Mouse (Mus musculus) embryonic stem cell, embryonic (primary cell): ENCODE results near the gene Nkx1-1.

ENCODE experiments used
- CTCF ChIA-PET, 4 experiments: fragments of 300-600 bp in 2 of 4; fragments of 350-600 bp in 2 of 4; sonication (Branson Sonifier 250); formaldehyde crosslinking; loops; one replicate each; lab custom pipeline; 2022; ENCODE audit warnings: inconsistent platforms in 2 of 4; lab: Charles Lee
- POLR2A ChIA-PET, 4 experiments: fragments of 300-600 bp in 2 of 4; fragments of 350-600 bp in 2 of 4; sonication (Branson Sonifier 250); formaldehyde crosslinking; loops; one replicate each; lab custom pipeline; 2022; ENCODE audit warnings: antibody characterized with exemption in 4 of 4, inconsistent platforms in 1 of 4; lab: Charles Lee

Gene Nkx1-1

GRCm38 (mm10) chr5:33432057-33432935 is 1.5 kb downstream of the Nkx1-1 start:
- ChIA-PET POLR2A (interaction anchor here (0.5 to 1.7 kb wide), 13 partner anchors 34 to 274 kb away, joined by 3 to 5 read pairs (median 3); partner anchors contain the start of gene Slbp (in 1 of the 4)), CTCF (interaction anchor here in 3 of 4 experiments (1.0 to 1.9 kb wide), 5 partner anchors 10 to 111 kb away, joined by 3 to 6 read pairs (median 3); no protein-coding TSS in a partner anchor)

- ChIA-PET CTCF (interaction anchor here in 2 of 4 experiments (1.0 to 1.9 kb wide), 2 partner anchors 37 to 112 kb away, joined by 3 to 6 read pairs; no protein-coding TSS in a partner anchor), POLR2A (interaction anchor here (0.7 to 1.5 kb wide), 7 partner anchors 33 to 221 kb away, joined by 3 to 4 read pairs (median 3); partner anchors contain the start of gene Slbp (in 1 of the 4))
Observed at GRCm38 (mm10) chr5:33431173-33432005, 2.4 kb downstream of the Nkx1-1 start.

- ChIA-PET POLR2A (no interaction called here), CTCF (interaction anchor here in 2 of 4 experiments (0.6 to 1.6 kb wide), 2 partner anchors 37 to 71 kb away, joined by 4 to 7 read pairs; no protein-coding TSS in a partner anchor)
Observed at GRCm38 (mm10) chr5:33430511-33431172, 3.1 kb downstream of the Nkx1-1 start.

- CTCF ChIA-PET: interaction anchor here in 3 of 4 experiments (0.6 to 1.6 kb wide), 3 partner anchors 36 to 71 kb away, joined by 4 to 7 read pairs (median 4); no protein-coding TSS in a partner anchor
Observed at GRCm38 (mm10) chr5:33430106-33430505, 3.7 kb downstream of the Nkx1-1 start.

GRCm38 (mm10) chr5:33427461-33427860 is 6.3 kb downstream of the Nkx1-1 start:
- CTCF ChIA-PET: interaction anchor here in 1 of 4 experiments (0.8 kb wide), 1 partner anchor 65 kb away, joined by 5 read pairs; no protein-coding TSS in a partner anchor

More at GRCm38 (mm10) chr5:33430106-33430505, 3.7 kb downstream of the Nkx1-1 start:
- POLR2A ChIA-PET: interaction anchor here in 1 of 4 experiments (1.3 kb wide), 1 partner anchor 8 kb away, joined by 4 read pairs; no protein-coding TSS in a partner anchor

GRCm38 (mm10) chr5:33420313-33420712 is 13.5 kb downstream of the Nkx1-1 start:
- ChIA-PET POLR2A (interaction anchor here in 1 of 4 experiments (1.1 kb wide), 1 partner anchor 42 kb away, joined by 4 read pairs; the partner anchor contains the start of gene Uvssa), CTCF (interaction anchor here in 3 of 4 experiments (0.6 to 1.4 kb wide), 4 partner anchors 18 to 75 kb away, joined by 3 to 8 read pairs (median 4); no protein-coding TSS in a partner anchor)

More at GRCm38 (mm10) chr5:33427461-33427860, 6.3 kb downstream of the Nkx1-1 start:
- POLR2A ChIA-PET: interaction anchor here in 1 of 4 experiments (1.6 kb wide), 1 partner anchor 10 kb away, joined by 3 read pairs; no protein-coding TSS in a partner anchor

GRCm38 (mm10) chr5:33400819-33401218 is 33.0 kb downstream of the Nkx1-1 start:
- CTCF ChIA-PET: no interaction called here
- POLR2A ChIA-PET: no interaction called here

GRCm38 (mm10) chr5:33396828-33397227 is 36.9 kb downstream of the Nkx1-1 start:
- POLR2A ChIA-PET: interaction anchor here in 1 of 4 experiments (0.8 kb wide), 1 partner anchor 192 kb away, joined by 3 read pairs; no protein-coding TSS in a partner anchor
- CTCF ChIA-PET: interaction anchor here in 1 of 4 experiments (1.1 kb wide), 1 partner anchor 341 kb away, joined by 4 read pairs; no protein-coding TSS in a partner anchor

GRCm38 (mm10) chr5:33395693-33396092 is 38.1 kb downstream of the Nkx1-1 start:
- POLR2A ChIA-PET: interaction anchor here in 1 of 4 experiments (0.8 kb wide), 1 partner anchor 193 kb away, joined by 3 read pairs; no protein-coding TSS in a partner anchor
- CTCF ChIA-PET: interaction anchor here in 1 of 4 experiments (1.3 kb wide), 1 partner anchor 198 kb away, joined by 6 read pairs; no protein-coding TSS in a partner anchor

- CTCF ChIA-PET: interaction anchor here (0.5 to 3.0 kb wide), 112 partner anchors 8 to 779 kb away, joined by 3 to 32 read pairs (median 4); partner anchors contain the start of genes Uvssa (in 2 of the 4), Ctbp1 (in 1 of the 4), Gm9903 (in 1 of the 4) and Maea (in 1 of the 4)
- POLR2A ChIA-PET: interaction anchor here (0.6 to 2.3 kb wide), 13 partner anchors 13 to 258 kb away, joined by 3 to 9 read pairs (median 3); partner anchors contain the start of genes Uvssa (in 2 of the 4) and Slbp (in 1 of the 4)
Observed at GRCm38 (mm10) chr5:33393803-33394202, 40.0 kb downstream of the Nkx1-1 start.

GRCm38 (mm10) chr5:33387550-33387949 is 46.2 kb downstream of the Nkx1-1 start:
- ChIA-PET CTCF (interaction anchor here (0.6 to 1.3 kb wide), 7 partner anchors 10 to 161 kb away, joined by 3 to 7 read pairs (median 4); partner anchors contain the start of gene Nkx1-1 (in 1 of the 4)), POLR2A (interaction anchor here in 3 of 4 experiments (0.5 to 3.2 kb wide), 8 partner anchors 9 to 1670 kb away, joined by 3 to 11 read pairs (median 3); partner anchors contain the start of gene Uvssa (in 1 of the 3))
